Mouse (Mus musculus): ENCODE measurements around the gene Itga11.

GRCm38 (mm10) chr9:62722716-62723115 lies 45.1 kb downstream of the Itga11 start:
- no peak for TF ChIP-seq CTCF (conservative IDR thresholded peaks at IDR 0.05; ENCODE audit: low read length)
- TF ChIP-seq POU5F1 (IDR thresholded peaks at IDR 0.05; ENCODE audit: borderline replicate concordance, low read length), result no peak
- TF ChIP-seq NANOG (IDR thresholded peaks at IDR 0.05; ENCODE audit: borderline replicate concordance, low read length), result no peak

All from E14TG2a.4 (cell line).